In the genomic region with DNA sequence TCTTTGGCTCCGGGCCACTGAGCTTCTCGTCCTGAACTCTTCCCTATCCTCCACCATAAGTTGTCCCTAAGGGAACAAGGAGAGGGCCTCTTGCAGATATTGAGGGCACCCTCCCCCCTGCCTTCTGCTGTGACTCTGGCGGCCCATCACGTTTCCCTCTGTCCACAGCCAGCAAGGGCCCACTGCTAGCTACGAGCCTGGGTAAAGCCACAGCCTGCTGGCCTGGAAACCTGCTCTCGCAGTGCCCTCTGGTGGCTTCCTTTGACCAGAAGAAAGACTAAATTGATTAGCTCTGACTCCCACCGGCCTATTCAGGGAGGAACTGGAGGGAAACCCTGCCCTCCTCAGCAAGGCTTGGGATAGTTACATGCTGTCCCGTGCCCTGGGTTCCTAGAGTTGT, we compare ENCODE assay signal across 9 mouse cellular contexts. TPM values are rescaled to one million over a fixed set of nuclear protein-coding genes. Genes with fewer than 3 reads are reported as not detected.
DNase-seq lines count a peak whose midpoint lies in the region; ATAC-seq and TF ChIP-seq lines count a peak whose summit lies in the region.
"Had no signal": no experiment of that assay in that cellular context is flagged by ENCODE, and none has a peak within 500 bp of the region (broad histone marks: within the 10 kb centered on the region; RNA-seq: fewer than 3 reads in every experiment).

No protein-coding gene starts in this region.

- no peaks in the 10 kb centered on the region for H3K36me3 ChIP-seq in heart, embryonic 11.5 days (ENCODE audit: control insufficient read depth, insufficient read depth, low read length)
- H3K36me3 ChIP-seq in hindbrain, postnatal 0 days (ENCODE audit: insufficient read depth, low read length), result no peaks in the 10 kb centered on the region
- no peaks in the 10 kb centered on the region for H3K36me3 ChIP-seq in stomach, embryonic 14.5 days (ENCODE audit: control insufficient read depth, insufficient read depth, low read length)
- H3K36me3 ChIP-seq: G1E had no signal

- no peaks in the 10 kb centered on the region for H3K9me3 ChIP-seq in heart, embryonic 11.5 days (replicated peaks; ENCODE audit: control insufficient read depth, low read length)
- no peaks in the 10 kb centered on the region for H3K9me3 ChIP-seq in hindbrain, postnatal 0 days (ENCODE audit: low read length)
- H3K9me3 ChIP-seq in stomach, embryonic 14.5 days (ENCODE audit: control insufficient read depth, low read depth, low read length), result no peaks in the 10 kb centered on the region
- H3K9me3 ChIP-seq: G1E had no signal

- H3K9ac ChIP-seq in heart, embryonic 11.5 days (ENCODE audit: low read depth, low read length), result no peak overlapping the region
- H3K9ac ChIP-seq in hindbrain, postnatal 0 days (replicated peaks; ENCODE audit: low read length), result no peak overlapping the region
- H3K9ac ChIP-seq in stomach, embryonic 14.5 days (replicated peaks; ENCODE audit: low read depth, low read length), result no peak overlapping the region

- intact Hi-C loops in left cerebral cortex, adult 2 months (cut with DNase I), result loop anchor here (1.0 kb wide), 1 partner anchor 25 kb away; no protein-coding TSS in a partner anchor

- peak; percentile 77 for TF ChIP-seq CTCF in hindbrain, postnatal 0 days (IDR thresholded peaks at IDR 0.05; ENCODE audit: low read depth)
- peak; percentile 62 for TF ChIP-seq CTCF in left cerebral cortex, adult 2 months (IDR thresholded peaks at IDR 0.05)

- no peaks in the 10 kb centered on the region for H3K27me3 ChIP-seq in heart, embryonic 11.5 days (ENCODE audit: control insufficient read depth, insufficient read depth, low read length)
- H3K27me3 ChIP-seq in hindbrain, postnatal 0 days (ENCODE audit: insufficient read depth, low read length), result no peaks in the 10 kb centered on the region
- no peaks in the 10 kb centered on the region for H3K27me3 ChIP-seq in stomach, embryonic 14.5 days (ENCODE audit: control insufficient read depth, insufficient read depth, low read length)

- no peak overlapping the region for H3K4me2 ChIP-seq in heart, embryonic 11.5 days
- H3K4me2 ChIP-seq in hindbrain, postnatal 0 days (ENCODE audit: low read depth, low read length), result no peak overlapping the region
- no peak overlapping the region for H3K4me2 ChIP-seq in stomach, embryonic 14.5 days (replicated peaks; ENCODE audit: low read depth, low read length)

- DNase-seq in heart, adult 18-20 months, result peak; percentile 75 to 86
- DNase-seq in cerebellum, adult 18-20 months, result peak; percentile 71 to 72
- DNase-seq in frontal cortex, postnatal 25 days (ENCODE audit: low spot score in 2 of 2), result peak; percentile 28 to 30
- peak; percentile 76 for DNase-seq in hindbrain, postnatal 0 days (ENCODE audit: low spot score)
- peak; percentile 43 to 45 for DNase-seq in left cerebral cortex, adult 2 months (ENCODE audit: extremely low spot score in 1 of 2, low spot score in 2 of 2)
- DNase-seq in mesoderm, embryonic 11.5 days (ENCODE audit: low read depth, low spot score), result peak; percentile 66

- 21% methylated on average over 8 of the region's 8 CpGs for WGBS in heart, embryonic 11.5 days (ENCODE audit: insufficient replicate concordance)
- WGBS in hindbrain, postnatal 0 days, result 23% methylated on average over 8 of the region's 8 CpGs
- 25% methylated on average over 8 of the region's 8 CpGs for WGBS in stomach, embryonic 14.5 days

- peaks cover 3% of the 10 kb centered on the region; the same call in 1 of the 2 replicates for H3K4me1 ChIP-seq in heart, embryonic 11.5 days (ENCODE audit: control insufficient read depth, insufficient read depth, low read length)
- H3K4me1 ChIP-seq in hindbrain, postnatal 0 days (ENCODE audit: insufficient read depth, low read length), result no peaks in the 10 kb centered on the region
- no peaks in the 10 kb centered on the region for H3K4me1 ChIP-seq in stomach, embryonic 14.5 days (ENCODE audit: control insufficient read depth, insufficient read depth, low read length)

- no peak overlapping the region for H3K4me3 ChIP-seq in heart, embryonic 11.5 days (ENCODE audit: low read depth, low read length)
- no peak overlapping the region for H3K4me3 ChIP-seq in hindbrain, postnatal 0 days (ENCODE audit: low read length)
- no peak overlapping the region for H3K4me3 ChIP-seq in left cerebral cortex, adult 2 months
- no peak overlapping the region for H3K4me3 ChIP-seq in stomach, embryonic 14.5 days (ENCODE audit: low read depth, low read length)

- no peak overlapping the region for H3K27ac ChIP-seq in heart, embryonic 11.5 days (ENCODE audit: low read depth, low read length)
- no peak overlapping the region for H3K27ac ChIP-seq in hindbrain, postnatal 0 days
- H3K27ac ChIP-seq in left cerebral cortex, adult 2 months, result no peak overlapping the region
- no peak overlapping the region for H3K27ac ChIP-seq in stomach, embryonic 14.5 days (ENCODE audit: low read length)

- ATAC-seq in heart, embryonic 11.5 days (replicated peaks; ENCODE audit: insufficient number of reproducible peaks, low FRiP score, low TSS enrichment), result no peak
- peak; percentile 70; the same call in 1 of the 2 replicates for ATAC-seq in hindbrain, postnatal 0 days
- peak; percentile 39 for ATAC-seq in stomach, embryonic 14.5 days (ENCODE audit: insufficient number of reproducible peaks, insufficient read depth, low FRiP score, low read depth)

RNA-seq across cellular contexts. Expression of gene A630023A22Rik, which starts 2.3 kb away (rescaled TPM):
- total RNA-seq in heart, adult 18-20 months (2021), result not detected
- not detected in 2 replicates for polyA plus RNA-seq in heart, embryonic 11.5 days (2014; fragmentation: Nextera tagmentation; extraction: Ambion mirVana)
- 2.2 TPM in 1 of 2 replicates, not detected in the other for total RNA-seq in hindbrain, postnatal 0 days (2014; rRNA removed)
- polyA plus RNA-seq in hindbrain, postnatal 0 days (2015; fragmentation: Nextera tagmentation; extraction: Ambion mirVana), result not detected in 2 replicates
- total RNA-seq in left cerebral cortex, adult 2 months (2021), result not detected
- polyA plus RNA-seq in stomach, embryonic 14.5 days (2014; fragmentation: Nextera tagmentation; extraction: Ambion mirVana), result 0.69 TPM in 1 of 2 replicates, not detected in the other
- polyA plus RNA-seq: G1E had no signal

RNA-seq across cellular contexts. Expression of gene Anxa8, which starts 19.1 kb away (rescaled TPM):
- total RNA-seq in heart, adult 18-20 months (2021), result 1 to 10 TPM; 1.8 to 5.4 TPM
- polyA plus RNA-seq in heart, embryonic 11.5 days (2014; fragmentation: Nextera tagmentation; extraction: Ambion mirVana), result 1.1 and 1.4 TPM in 2 replicates
- total RNA-seq in hindbrain, postnatal 0 days (2014; rRNA removed), result 0.11 TPM in 1 of 2 replicates, not detected in the other
- 0.37 and 0.90 TPM in 2 replicates for polyA plus RNA-seq in hindbrain, postnatal 0 days (2015; fragmentation: Nextera tagmentation; extraction: Ambion mirVana)
- under 1 TPM; 0.49 to 0.86 TPM for total RNA-seq in left cerebral cortex, adult 2 months (2021)
- 50.6 and 54.0 TPM in 2 replicates for polyA plus RNA-seq in stomach, embryonic 14.5 days (2014; fragmentation: Nextera tagmentation; extraction: Ambion mirVana)
- total RNA-seq: G1E had no signal
- polyA plus RNA-seq: G1E had no signal

RNA-seq across cellular contexts. Expression of gene Npy4r, which starts 47.4 kb away (rescaled TPM):
- under 1 TPM; 0.07 to 0.13 TPM for total RNA-seq in heart, adult 18-20 months (2021)
- 0.20 and 0.23 TPM in 2 replicates for polyA plus RNA-seq in heart, embryonic 11.5 days (2014; fragmentation: Nextera tagmentation; extraction: Ambion mirVana)
- 0.21 and 0.25 TPM in 2 replicates for total RNA-seq in hindbrain, postnatal 0 days (2014; rRNA removed)
- polyA plus RNA-seq in hindbrain, postnatal 0 days (2015; fragmentation: Nextera tagmentation; extraction: Ambion mirVana), result 0.11 and 0.24 TPM in 2 replicates
- not detected for total RNA-seq in left cerebral cortex, adult 2 months (2021)
- polyA plus RNA-seq in stomach, embryonic 14.5 days (2014; fragmentation: Nextera tagmentation; extraction: Ambion mirVana), result 0.13 and 0.19 TPM in 2 replicates
- polyA plus RNA-seq: G1E had no signal

RNA-seq across cellular contexts. Expression of gene Antxrl, which starts 52.4 kb away (rescaled TPM):
- total RNA-seq in heart, adult 18-20 months (2021), result not detected
- not detected in 2 replicates for polyA plus RNA-seq in heart, embryonic 11.5 days (2014; fragmentation: Nextera tagmentation; extraction: Ambion mirVana)
- total RNA-seq in hindbrain, postnatal 0 days (2014; rRNA removed), result not detected in 2 replicates
- not detected in 2 replicates for polyA plus RNA-seq in hindbrain, postnatal 0 days (2015; fragmentation: Nextera tagmentation; extraction: Ambion mirVana)
- not detected for total RNA-seq in left cerebral cortex, adult 2 months (2021)
- polyA plus RNA-seq in stomach, embryonic 14.5 days (2014; fragmentation: Nextera tagmentation; extraction: Ambion mirVana), result not detected in 2 replicates
- polyA plus RNA-seq: G1E had no signal

Comparison
In these comparisons a context has a peak if more than half of its experiments do, and no peak if none do; other contexts are left out.
1. DNase-seq: peak in every context shown above with its lines; median percentile 80 in heart, adult 18-20 months; 76 in hindbrain, postnatal 0 days; 72 in cerebellum, adult 18-20 months; 66 in mesoderm, embryonic 11.5 days; 44 in left cerebral cortex, adult 2 months; 29 in frontal cortex, postnatal 25 days.